Mouse (Mus musculus) forebrain, postnatal 0 days (tissue): ENCODE measurements around the gene Kcnip1. TPM values are rescaled to one million over a fixed set of nuclear protein-coding genes. Genes with fewer than 3 reads are reported as not detected.

Source experiments
- ATAC-seq: fragments of 200-750 bp; cut with Nextera tagmentation; 2 replicates; pipeline ENCODE4 v1.8.0; 2017; ENCODE audit warnings: mild to moderate bottlenecking, moderate library complexity
- DNase-seq: peaks from one replicate; pipeline ENCODE4 v3.0.0-alpha.2; 2015
- H3K27ac ChIP-seq: fragments of 300-500 bp; sonication (generic); 2 replicates; pipeline ENCODE4 v1.5.1; 2014; ENCODE audit warnings: low read depth, mild to moderate bottlenecking, antibody characterized with exemption, low read length, moderate library complexity, mixed read lengths
- H3K27me3 ChIP-seq: fragments of 300-500 bp; sonication (generic); 2 replicates; pipeline ENCODE4 v1.6.1; 2014; ENCODE audit warnings: mild to moderate bottlenecking, low read length, mixed read lengths; ENCODE audit not compliant: insufficient read depth
- H3K36me3 ChIP-seq: fragments of 300-500 bp; sonication (generic); 2 replicates; pipeline ENCODE4 v1.6.1; 2014; ENCODE audit warnings: mild to moderate bottlenecking, moderate library complexity; ENCODE audit not compliant: insufficient read depth
- H3K4me1 ChIP-seq: fragments of 300-500 bp; sonication (generic); 2 replicates; pipeline ENCODE4 v1.6.1; 2014; ENCODE audit warnings: antibody characterized with exemption; ENCODE audit not compliant: insufficient read depth
- H3K4me2 ChIP-seq: fragments of 300-500 bp; sonication (generic); 2 replicates; pipeline ENCODE4 v1.6.1; 2014; ENCODE audit warnings: low read depth, mild to moderate bottlenecking, moderate library complexity
- H3K4me3 ChIP-seq: fragments of 300-500 bp; sonication (generic); 2 replicates; pipeline ENCODE4 v1.5.1; 2014; ENCODE audit warnings: low read depth, low read length, mixed read lengths
- H3K9ac ChIP-seq: fragments of 300-500 bp; sonication (generic); 2 replicates; pipeline ENCODE4 v1.6.1; 2014; ENCODE audit warnings: mild to moderate bottlenecking
- H3K9me3 ChIP-seq: fragments of 300-500 bp; sonication (generic); 2 replicates; pipeline ENCODE4 v1.6.1; 2016; ENCODE audit warnings: low read length
- CTCF ChIP-seq: sonication (generic); IDR thresholded peaks from 2 replicates; pipeline ENCODE4 v1.5.1; 2016; ENCODE audit warnings: antibody characterized with exemption, control low read depth, low read depth
- WGBS: fragments of 180-500 bp; shearing (Covaris S2); extraction: QIAGEN DNeasy Blood & Tissue Kit; methylation state at CpG from one replicate; pipeline ENCODE4 v1.1.7; 2014; 5-methylcytosine and 5-hydroxymethylcytosine counted together
- polyA plus RNA-seq: library from polyadenylated mRNA; unstranded; fragments of >200 nt; fragmentation: Nextera tagmentation; extraction: Ambion mirVana; gene quantifications from 2 replicates; pipeline ENCODE4 v1.2.1, GENCODE M21; 2015
- total RNA-seq: library from RNA; depleted of rRNA; stranded (reverse); fragments of >200 nt; gene quantifications from 2 replicates; pipeline ENCODE4 v1.2.3, GENCODE M21; 2014

The Kcnip1 gene
- total and polyA plus RNA-seq, 2 experiments from 2014 or later = 91.0 to 92.6 TPM

GRCm38 (mm10) chr11:33951684-33952625 is 41.0 kb downstream of the Kcnip1 start:
- no peak for ATAC-seq
- Histone ChIP-seq H3K9me3 (no peaks in the 10 kb centered on the region), H3K4me1 (no peaks in the 10 kb centered on the region), H3K4me2 (no peak overlapping the region), H3K4me3 (no peak overlapping the region), H3K27me3 (no peaks in the 10 kb centered on the region), H3K36me3 (no peaks in the 10 kb centered on the region), H3K27ac (no peak overlapping the region), H3K9ac (no peak overlapping the region)
- 79% methylated on average over 8 of the region's 8 CpGs for WGBS
- TF ChIP-seq CTCF = no peak
- no peak for DNase-seq

GRCm38 (mm10) chr11:33951155-33951554 is 41.8 kb downstream of the Kcnip1 start:
- no peaks in the 10 kb centered on the region for H3K9me3 ChIP-seq
- WGBS = 20% methylated on average over 5 of the region's 5 CpGs

GRCm38 (mm10) chr11:33946501-33946900 is 46.5 kb downstream of the Kcnip1 start:
- Histone ChIP-seq H3K4me1 (no peaks in the 10 kb centered on the region), H3K9me3 (no peaks in the 10 kb centered on the region), H3K36me3 (no peaks in the 10 kb centered on the region), H3K27ac (no peak overlapping the region), H3K27me3 (no peaks in the 10 kb centered on the region), H3K9ac (no peak overlapping the region), H3K4me2 (no peak overlapping the region), H3K4me3 (no peak overlapping the region)
- no peak for DNase-seq
- ATAC-seq = no peak
- 81% methylated on average over 4 of the region's 4 CpGs for WGBS
- TF ChIP-seq CTCF = no peak

More at GRCm38 (mm10) chr11:33951155-33951554, 41.8 kb downstream of the Kcnip1 start:
- no peak for DNase-seq
- no peaks in the 10 kb centered on the region for H3K4me1 ChIP-seq
- no peak overlapping the region for H3K4me3 ChIP-seq
- no peak overlapping the region for H3K9ac ChIP-seq
- no peak overlapping the region for H3K27ac ChIP-seq
- no peak for TF ChIP-seq CTCF
- H3K27me3 ChIP-seq = no peaks in the 10 kb centered on the region
- no peak overlapping the region for H3K4me2 ChIP-seq
- H3K36me3 ChIP-seq = no peaks in the 10 kb centered on the region
- peak; percentile 43; the same call in 1 of the 2 replicates for ATAC-seq

GRCm38 (mm10) chr11:33944786-33945328 is 48.1 kb downstream of the Kcnip1 start:
- no peak for TF ChIP-seq CTCF
- no peak for DNase-seq
- Histone ChIP-seq H3K4me2 (no peak overlapping the region), H3K4me1 (no peaks in the 10 kb centered on the region), H3K27ac (no peak overlapping the region), H3K36me3 (no peaks in the 10 kb centered on the region), H3K9me3 (no peaks in the 10 kb centered on the region), H3K9ac (no peak overlapping the region), H3K27me3 (no peaks in the 10 kb centered on the region), H3K4me3 (no peak overlapping the region)
- 90% methylated on average over 9 of the region's 9 CpGs for WGBS
- ATAC-seq = no peak

GRCm38 (mm10) chr11:33944067-33944785 is 48.7 kb downstream of the Kcnip1 start:
- H3K4me2 ChIP-seq = no peak overlapping the region
- H3K9ac ChIP-seq = no peak overlapping the region
- H3K27ac ChIP-seq = no peak overlapping the region
- 67% methylated on average over 4 of the region's 4 CpGs for WGBS
- no peaks in the 10 kb centered on the region for H3K27me3 ChIP-seq
- peak; percentile 42 for TF ChIP-seq CTCF
- no peaks in the 10 kb centered on the region for H3K4me1 ChIP-seq
- ATAC-seq = no peak
- no peak for DNase-seq
- H3K4me3 ChIP-seq = no peak overlapping the region
- no peaks in the 10 kb centered on the region for H3K36me3 ChIP-seq
- H3K9me3 ChIP-seq = no peaks in the 10 kb centered on the region

GRCm38 (mm10) chr11:33943565-33943964 is 49.4 kb downstream of the Kcnip1 start:
- Histone ChIP-seq H3K4me3 (no peak overlapping the region), H3K4me1 (no peaks in the 10 kb centered on the region), H3K27me3 (no peaks in the 10 kb centered on the region), H3K4me2 (no peak overlapping the region), H3K9ac (no peak overlapping the region), H3K27ac (no peak overlapping the region), H3K9me3 (no peaks in the 10 kb centered on the region), H3K36me3 (no peaks in the 10 kb centered on the region)
- ATAC-seq (no peak), DNase-seq (no peak)
- 92% methylated on average over 1 of the region's 1 CpGs for WGBS
- TF ChIP-seq CTCF = no peak
